Mouse (Mus musculus) ES-Bruce4 (cell line): ENCODE measurements around the gene Slc16a7. TPM values are rescaled to one million over a fixed set of nuclear protein-coding genes. Genes with fewer than 3 reads are reported as not detected.

Source experiments
- H3K27ac ChIP-seq: 2 replicates; pipeline ENCODE4 v1.5.1; 2012; ENCODE audit warnings: low read length, inconsistent platforms; ENCODE audit not compliant: insufficient read depth
- H3K27me3 ChIP-seq: 2 replicates; pipeline ENCODE4 v1.6.1; 2012; ENCODE audit warnings: mild to moderate bottlenecking, low read length, inconsistent platforms; ENCODE audit not compliant: control insufficient read depth, poor library complexity, insufficient read depth, severe bottlenecking
- H3K36me3 ChIP-seq: 2 replicates; pipeline ENCODE4 v1.6.1; 2012; ENCODE audit warnings: inconsistent platforms, mild to moderate bottlenecking, low read length, moderate library complexity; ENCODE audit not compliant: control insufficient read depth, poor library complexity, insufficient read depth, severe bottlenecking
- H3K4me1 ChIP-seq: one replicate; pipeline ENCODE4 v1.8.1; 2011; ENCODE audit warnings: low read length; ENCODE audit not compliant: control insufficient read depth, insufficient read depth
- H3K4me3 ChIP-seq: 2 replicates; pipeline ENCODE4 v1.5.1; 2011; ENCODE audit warnings: low read depth, mild to moderate bottlenecking, low read length
- H3K9ac ChIP-seq: 2 replicates; pipeline ENCODE4 v1.6.1; 2012; ENCODE audit warnings: low read depth, mild to moderate bottlenecking, inconsistent platforms; ENCODE audit not compliant: poor library complexity, severe bottlenecking
- H3K9me3 ChIP-seq: replicated peaks from 2 replicates; pipeline ENCODE4 v1.6.1; 2012; ENCODE audit warnings: mild to moderate bottlenecking, low read length, inconsistent platforms; ENCODE audit not compliant: control insufficient read depth, poor library complexity, insufficient read depth, severe bottlenecking
- CTCF ChIP-seq: IDR thresholded peaks from one replicate; pipeline ENCODE4 v1.8.1; 2011; ENCODE audit warnings: low read depth, low read length
- EP300 ChIP-seq: IDR thresholded peaks from 2 replicates; pipeline ENCODE4 v1.6.1; 2011; ENCODE audit warnings: low read depth, low read length; ENCODE audit not compliant: insufficient read depth
- POLR2A ChIP-seq: IDR thresholded peaks from one replicate; pipeline ENCODE4 v1.8.1; 2011; ENCODE audit warnings: low read length; ENCODE audit not compliant: insufficient read depth
- polyA plus RNA-seq: library from polyadenylated mRNA; stranded (reverse); fragments of >200 nt; gene quantifications from 2 replicates; pipeline ENCODE4 v1.2.4, GENCODE M21; 2011; ENCODE audit warnings: low read depth; ENCODE audit not compliant: missing spikeins, insufficient read depth, insufficient read length

Slc16a7 gene
- polyA plus RNA-seq, 1 experiment: 0.21 TPM

DNA sequence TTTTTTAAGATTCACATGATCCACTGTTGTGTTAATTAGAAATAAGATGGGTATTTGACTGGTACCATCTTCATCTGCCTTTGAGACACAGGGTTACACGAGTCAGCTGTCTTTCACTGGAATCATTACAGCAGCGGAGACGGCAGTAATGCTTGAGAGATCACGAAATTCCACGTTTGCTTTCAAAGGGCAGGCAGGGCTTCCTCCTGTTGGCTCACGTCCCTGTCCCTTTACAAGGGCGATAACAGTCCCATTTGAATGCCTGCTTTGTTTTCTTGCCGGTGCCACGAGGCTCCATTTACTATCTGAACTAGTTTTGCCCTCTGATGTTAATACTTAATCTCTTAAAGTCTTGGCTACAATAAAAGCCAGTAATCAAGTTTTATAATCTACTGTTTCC, 123.4 kb downstream of the Slc16a7 start:
- H3K27ac ChIP-seq: no peak overlapping the region
- H3K9ac ChIP-seq: no peak overlapping the region
- H3K4me3 ChIP-seq: no peak overlapping the region
- no peaks in the 10 kb centered on the region for H3K4me1 ChIP-seq
- no peaks in the 10 kb centered on the region for H3K36me3 ChIP-seq
- H3K27me3 ChIP-seq: no peaks in the 10 kb centered on the region; the same call in 1 of the 2 replicates
- H3K9me3 ChIP-seq: no peaks in the 10 kb centered on the region
- TF ChIP-seq EP300: no peak
- no peak for TF ChIP-seq POLR2A
- TF ChIP-seq CTCF: no peak

DNA sequence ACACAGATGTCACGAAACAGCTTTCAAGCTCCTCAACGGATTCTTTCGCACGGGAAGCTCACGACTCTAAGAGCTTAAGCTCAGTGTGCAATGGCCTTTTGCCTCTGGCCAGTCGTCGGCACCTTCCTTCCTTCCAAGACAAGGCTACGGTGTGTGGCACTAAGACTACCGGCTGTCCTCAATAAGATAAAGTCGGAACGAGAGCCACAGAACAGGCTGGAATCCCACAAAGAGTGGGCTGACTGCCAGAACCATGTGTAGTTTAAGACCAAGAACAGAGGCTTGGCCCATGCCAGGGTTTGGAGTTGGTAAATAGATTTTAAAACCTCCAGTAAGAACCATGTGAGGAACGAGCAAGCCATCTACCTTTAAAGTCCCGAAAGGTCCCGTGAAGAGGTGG, 123.8 kb downstream of the Slc16a7 start:
- Histone ChIP-seq H3K4me1 (no peaks in the 10 kb centered on the region), H3K27me3 (no peaks in the 10 kb centered on the region; the same call in 1 of the 2 replicates), H3K36me3 (no peaks in the 10 kb centered on the region), H3K9ac (no peak overlapping the region), H3K4me3 (no peak overlapping the region), H3K9me3 (no peaks in the 10 kb centered on the region), H3K27ac (no peak overlapping the region)
- TF ChIP-seq POLR2A (no peak), EP300 (no peak), CTCF (no peak)

DNA sequence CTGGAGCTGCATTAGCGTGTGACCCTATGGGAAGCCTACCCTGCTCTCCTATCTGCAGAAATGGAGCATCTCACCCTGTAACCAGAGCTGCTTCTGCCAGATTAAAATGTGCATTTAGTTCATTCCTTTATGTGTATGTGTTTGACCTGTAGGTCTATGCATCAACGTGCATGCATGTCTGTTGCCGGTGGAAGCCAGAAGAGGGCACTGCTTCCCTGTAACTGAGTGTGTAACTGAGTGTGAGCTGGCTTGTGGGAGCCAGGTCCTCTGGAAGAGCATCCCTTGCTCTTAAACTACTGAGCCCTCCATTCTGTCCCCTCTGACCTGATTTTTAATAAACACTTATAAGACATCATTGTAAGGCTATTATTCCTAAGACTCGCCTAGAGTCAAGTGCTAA, 124.3 kb downstream of the Slc16a7 start:
- Histone ChIP-seq H3K27me3 (no peaks in the 10 kb centered on the region; the same call in 1 of the 2 replicates), H3K4me1 (no peaks in the 10 kb centered on the region), H3K36me3 (no peaks in the 10 kb centered on the region), H3K27ac (no peak overlapping the region), H3K4me3 (no peak overlapping the region), H3K9me3 (no peaks in the 10 kb centered on the region), H3K9ac (no peak overlapping the region)
- TF ChIP-seq POLR2A: no peak
- TF ChIP-seq EP300: no peak
- TF ChIP-seq CTCF: peak; percentile 65

DNA sequence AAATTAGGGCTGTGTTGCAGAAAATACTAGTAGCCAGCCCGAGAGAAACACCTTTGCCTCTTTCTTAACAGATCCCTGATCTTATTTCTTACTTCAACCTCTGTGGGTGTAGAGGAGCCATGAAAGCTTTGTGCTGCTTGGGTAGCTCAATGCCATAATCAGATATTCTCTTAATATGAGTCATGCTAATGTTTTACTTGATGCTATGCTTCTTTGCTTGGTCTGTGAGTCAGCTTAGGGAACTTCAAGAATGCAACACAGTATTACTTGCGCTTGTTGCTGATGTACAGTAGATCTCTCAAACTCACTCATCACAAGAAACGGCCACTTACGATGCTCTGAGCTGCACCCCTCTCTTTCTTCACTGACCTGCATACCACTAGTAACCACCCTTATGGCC, 133.4 kb downstream of the Slc16a7 start:
- Histone ChIP-seq H3K36me3 (no peaks in the 10 kb centered on the region), H3K4me3 (no peak overlapping the region), H3K9ac (no peak overlapping the region), H3K27ac (no peak overlapping the region), H3K9me3 (no peaks in the 10 kb centered on the region), H3K4me1 (no peaks in the 10 kb centered on the region), H3K27me3 (no peaks in the 10 kb centered on the region)
- TF ChIP-seq EP300: no peak
- no peak for TF ChIP-seq POLR2A
- TF ChIP-seq CTCF: no peak

DNA sequence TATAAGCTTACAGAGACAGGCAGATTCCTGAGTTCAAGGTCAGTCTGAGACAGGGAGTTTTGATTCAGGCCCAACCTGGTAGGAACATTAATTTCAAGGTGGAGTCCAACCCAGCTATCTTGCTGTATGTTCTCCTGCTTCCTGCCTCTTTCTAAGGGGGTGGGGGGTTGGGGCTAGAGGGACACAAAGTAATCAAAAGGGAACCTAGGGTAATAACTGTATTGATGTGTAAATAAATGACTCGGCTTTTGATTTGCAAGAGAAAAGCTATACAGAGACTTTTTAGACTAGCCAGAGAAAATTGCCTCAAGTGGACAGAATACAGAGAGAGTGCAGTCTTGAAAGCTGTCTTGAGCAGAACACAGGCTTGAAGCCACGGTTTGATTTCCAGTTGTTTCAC, 174.7 kb downstream of the Slc16a7 start:
- Histone ChIP-seq H3K9ac (no peak overlapping the region), H3K36me3 (no peaks in the 10 kb centered on the region), H3K4me3 (no peak overlapping the region), H3K9me3 (peaks cover 11% of the 10 kb centered on the region), H3K27me3 (no peaks in the 10 kb centered on the region), H3K27ac (no peak overlapping the region), H3K4me1 (no peaks in the 10 kb centered on the region)
- no peak for TF ChIP-seq EP300
- no peak for TF ChIP-seq POLR2A
- no peak for TF ChIP-seq CTCF

DNA sequence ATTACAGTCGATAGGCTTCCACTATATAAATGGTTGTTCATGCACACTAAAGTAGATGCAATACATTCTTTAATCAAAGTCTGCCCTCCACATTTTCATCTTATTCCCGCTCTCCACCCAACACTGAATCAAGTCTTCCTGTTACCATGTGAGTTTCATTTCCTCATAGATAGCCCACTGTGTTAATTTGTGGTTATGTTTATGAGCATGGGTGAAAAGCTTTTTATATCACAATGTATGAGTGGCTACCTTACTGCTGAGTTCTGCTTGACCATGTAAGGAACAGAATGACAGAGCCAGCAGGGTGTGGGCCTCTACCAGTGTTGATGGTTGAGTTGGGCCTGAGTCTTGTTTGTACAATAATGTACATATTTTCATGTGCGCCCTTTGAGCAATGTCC, 175.5 kb downstream of the Slc16a7 start:
- peaks cover 11% of the 10 kb centered on the region for H3K9me3 ChIP-seq
- no peak for TF ChIP-seq POLR2A
- TF ChIP-seq CTCF: no peak
- no peak for TF ChIP-seq EP300
- H3K27me3 ChIP-seq: no peaks in the 10 kb centered on the region
- no peaks in the 10 kb centered on the region for H3K4me1 ChIP-seq
- no peaks in the 10 kb centered on the region for H3K36me3 ChIP-seq
- no peak overlapping the region for H3K27ac ChIP-seq
- H3K9ac ChIP-seq: no peak overlapping the region
- no peak overlapping the region for H3K4me3 ChIP-seq
